Mouse (Mus musculus) kidney, postnatal 10 days (tissue): ENCODE results near the gene Mtf1.

ENCODE experiments used
- DNase-seq: peaks from one replicate; pipeline ENCODE4 v3.0.0; 2021; ENCODE audit warnings: mixed read lengths

Gene Mtf1

DNA sequence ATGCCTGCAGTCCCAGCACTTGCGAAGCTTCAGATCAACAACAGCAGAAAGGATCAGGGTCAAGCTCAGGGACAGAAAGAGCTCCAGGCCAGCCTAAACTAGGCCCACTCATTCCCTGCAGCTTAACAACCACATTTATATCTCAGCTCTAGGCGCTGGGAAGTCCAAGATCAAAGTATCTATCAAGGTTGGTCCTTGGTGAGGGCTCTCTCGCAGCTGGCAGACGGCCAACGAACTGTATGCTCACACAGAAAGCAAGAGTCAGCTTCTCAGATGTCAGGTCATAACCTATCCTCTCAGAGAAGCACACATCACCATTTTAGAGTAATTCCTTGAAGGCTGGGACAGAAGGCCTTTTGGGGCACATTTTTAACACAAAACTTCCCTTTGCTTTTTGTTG, 56.5 kb downstream of the Mtf1 start:
- peak; percentile 52 for DNase-seq

- DNase-seq = peak; percentile 92
These were observed 58.5 kb downstream of the Mtf1 start for GRCm38 (mm10) chr4:124860446-124860845.

- DNase-seq = no peak
These were observed 59.6 kb downstream of the Mtf1 start, which contains the start of gene Maneal for GRCm38 (mm10) chr4:124861283-124862188. TSS of gene Maneal (minus strand) at chr4:124862171.

DNA sequence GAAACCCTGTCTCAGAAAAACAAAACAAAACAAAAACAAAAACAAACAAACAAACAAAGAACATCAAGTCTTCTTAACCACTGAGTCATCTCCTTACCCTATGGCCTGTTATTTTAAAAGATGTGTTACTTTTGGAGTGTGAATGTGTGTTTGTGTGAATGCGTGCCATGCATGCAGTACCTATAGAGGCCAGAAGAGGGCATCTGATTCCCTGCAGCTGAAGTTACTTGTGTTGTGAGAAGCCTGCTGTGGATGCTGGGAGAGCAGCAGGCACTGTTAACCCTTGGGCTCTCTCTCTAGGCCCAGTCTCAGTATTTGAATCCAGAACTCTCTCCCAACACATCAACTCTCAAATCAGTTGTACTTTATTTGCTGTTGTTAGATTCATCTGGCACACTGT, 70.8 kb downstream of the Mtf1 start:
- DNase-seq = no peak

- no peak for DNase-seq
These were observed 78.7 kb downstream of the Mtf1 start, which contains the start of gene Epha10 for GRCm38 (mm10) chr4:124880599-124880998. TSS of gene Epha10 (plus strand) at chr4:124880899.

DNA sequence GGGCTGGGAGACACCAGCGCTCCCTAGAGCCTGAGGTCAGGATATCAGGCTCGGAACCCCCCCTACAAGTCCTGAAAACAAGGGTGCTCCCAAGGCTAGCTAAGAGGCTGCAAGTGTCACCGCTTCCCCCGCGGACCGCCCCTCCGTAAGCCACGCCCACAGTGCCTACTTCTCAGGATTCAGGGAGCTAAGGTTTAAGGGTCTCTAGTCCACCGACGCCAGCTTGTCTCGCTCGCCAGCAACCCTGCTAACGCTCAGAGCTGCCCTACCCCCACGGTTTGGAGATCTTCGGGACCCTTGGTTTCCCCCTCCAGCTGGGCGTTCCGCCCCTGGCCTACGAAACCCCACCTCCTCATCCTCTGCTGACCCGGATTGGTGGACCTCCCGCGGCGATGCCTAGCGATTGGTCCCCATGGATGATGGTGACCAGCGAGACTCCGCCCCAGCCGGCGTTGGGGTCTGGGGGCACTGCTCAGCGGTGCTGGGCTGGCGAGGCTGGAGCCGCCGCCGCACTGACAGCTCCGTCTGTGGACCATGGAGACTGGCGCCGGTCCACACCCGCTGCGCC, 79.5 kb downstream of the Mtf1 start:
- DNase-seq = no peak

GRCm38 (mm10) chr4:124882151-124882729, 80.3 kb downstream of the Mtf1 start:
- DNase-seq = peak; percentile 80

DNA sequence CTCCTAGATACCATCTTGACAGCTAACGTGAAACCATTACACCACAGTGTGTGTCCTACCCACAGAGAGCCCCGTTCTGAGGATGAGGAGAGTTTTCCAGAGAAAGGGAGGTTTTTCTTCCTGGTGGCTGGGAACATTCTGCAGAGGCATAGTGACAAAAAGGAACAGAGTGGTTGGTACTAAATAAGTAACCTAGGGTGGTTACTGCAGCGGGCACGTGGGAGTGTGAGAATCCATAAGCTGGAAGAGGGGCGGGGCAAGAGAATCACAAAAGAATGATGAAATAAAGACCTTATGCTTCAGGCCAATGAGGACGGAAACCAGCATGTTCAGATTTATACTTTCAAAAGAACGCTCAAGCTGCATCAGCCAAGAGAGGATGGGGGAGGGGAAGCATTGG, 86.8 kb downstream of the Mtf1 start:
- no peak for DNase-seq

- DNase-seq = no peak
These were observed 88.0 kb downstream of the Mtf1 start for GRCm38 (mm10) chr4:124889935-124890334.

GRCm38 (mm10) chr4:124890831-124891230, 88.9 kb downstream of the Mtf1 start:
- DNase-seq = no peak

DNA sequence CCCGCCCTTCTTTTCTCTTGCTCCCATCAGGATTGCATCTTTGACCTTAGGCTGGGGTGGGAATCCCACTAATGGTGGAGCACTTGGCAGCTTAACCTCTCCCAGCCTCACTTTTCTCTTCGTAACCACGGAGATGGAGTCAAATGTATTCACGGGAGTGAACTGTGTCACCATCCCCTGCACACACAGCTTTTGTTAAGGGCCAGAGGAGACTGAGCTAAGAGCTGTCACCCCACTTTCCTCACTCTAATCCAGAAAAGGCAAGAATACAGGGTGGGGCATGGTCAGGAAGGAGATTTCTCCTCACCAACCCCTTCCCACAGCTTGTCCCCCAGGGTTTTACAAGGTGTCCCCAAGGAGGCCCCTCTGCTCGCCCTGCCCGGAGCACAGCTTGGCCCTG, 91.9 kb downstream of the Mtf1 start:
- no peak for DNase-seq

DNA sequence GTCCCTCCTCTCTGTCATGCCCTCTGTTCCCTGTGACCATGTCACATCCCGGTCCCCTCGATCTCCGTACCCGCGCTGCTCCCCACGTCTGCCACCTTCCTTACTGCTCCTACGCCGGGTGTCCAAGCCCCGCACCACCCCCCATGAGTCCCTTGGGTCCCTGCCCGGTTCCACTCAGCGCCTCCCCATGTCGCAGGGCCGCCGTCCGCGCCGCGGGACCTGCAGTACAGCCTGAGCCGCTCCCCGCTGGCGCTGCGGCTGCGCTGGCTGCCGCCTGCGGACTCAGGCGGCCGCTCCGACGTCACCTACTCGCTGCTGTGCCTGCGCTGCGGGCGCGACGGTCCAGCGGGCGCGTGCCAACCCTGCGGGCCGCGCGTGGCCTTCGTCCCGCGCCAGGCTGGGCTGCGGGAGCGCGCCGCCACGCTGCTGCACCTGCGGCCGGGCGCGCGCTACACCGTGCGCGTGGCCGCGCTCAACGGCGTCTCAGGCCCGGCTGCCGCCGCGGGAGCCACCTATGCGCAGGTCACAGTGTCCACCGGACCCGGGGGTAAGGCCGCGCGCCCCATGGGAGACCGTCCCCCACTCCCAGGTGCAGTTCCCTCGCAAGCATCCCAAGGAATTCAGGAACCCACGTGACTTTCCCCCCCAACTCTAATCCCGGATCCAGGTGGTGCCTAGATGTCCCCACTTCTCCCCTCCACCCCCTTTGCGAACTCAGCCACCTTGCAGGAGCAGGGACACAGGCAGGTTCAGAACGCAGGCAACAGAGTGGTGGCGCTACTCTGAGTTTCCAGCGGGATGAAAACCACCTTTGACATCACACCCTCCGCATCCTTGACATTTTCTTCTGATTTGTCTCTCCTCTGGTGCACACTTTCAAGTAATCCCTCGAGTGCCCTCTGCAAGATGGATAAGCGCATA, 92.9 kb downstream of the Mtf1 start:
- no peak for DNase-seq

DNA sequence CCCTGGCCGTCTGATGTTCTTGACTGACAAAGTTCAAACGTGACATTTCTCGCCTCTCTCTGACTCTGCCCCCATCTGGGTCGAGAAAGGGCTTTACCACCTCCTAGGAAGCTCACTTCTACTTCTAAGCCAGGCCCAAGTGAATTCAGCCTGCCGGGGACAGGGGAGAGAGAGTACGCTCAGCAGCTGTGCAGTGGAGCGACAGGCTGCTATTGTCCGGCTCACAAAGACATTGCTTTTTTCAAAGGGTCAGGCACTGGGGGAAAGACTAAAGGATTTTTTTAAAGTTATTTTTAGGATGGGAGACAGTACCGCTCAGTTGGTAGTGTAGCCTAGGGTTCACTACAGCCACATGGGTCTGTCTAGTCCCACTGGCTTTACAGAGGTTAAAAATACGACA, 96.5 kb downstream of the Mtf1 start:
- DNase-seq = no peak
